Mouse (Mus musculus) bone marrow macrophage, adult 2 months (primary cell): Measurements from ENCODE around the gene Dusp14.

Source experiments
- CTCF ChIP-seq: IDR thresholded peaks from 2 replicates; pipeline ENCODE4 v1.5.1; 2012; ENCODE audit warnings: low read depth, mild to moderate bottlenecking, low read length, moderate library complexity
- POLR2A ChIP-seq: IDR thresholded peaks from 2 replicates; pipeline ENCODE4 v1.6.1; 2012; ENCODE audit warnings: mild to moderate bottlenecking, low read depth, low read length, borderline replicate concordance

DNA sequence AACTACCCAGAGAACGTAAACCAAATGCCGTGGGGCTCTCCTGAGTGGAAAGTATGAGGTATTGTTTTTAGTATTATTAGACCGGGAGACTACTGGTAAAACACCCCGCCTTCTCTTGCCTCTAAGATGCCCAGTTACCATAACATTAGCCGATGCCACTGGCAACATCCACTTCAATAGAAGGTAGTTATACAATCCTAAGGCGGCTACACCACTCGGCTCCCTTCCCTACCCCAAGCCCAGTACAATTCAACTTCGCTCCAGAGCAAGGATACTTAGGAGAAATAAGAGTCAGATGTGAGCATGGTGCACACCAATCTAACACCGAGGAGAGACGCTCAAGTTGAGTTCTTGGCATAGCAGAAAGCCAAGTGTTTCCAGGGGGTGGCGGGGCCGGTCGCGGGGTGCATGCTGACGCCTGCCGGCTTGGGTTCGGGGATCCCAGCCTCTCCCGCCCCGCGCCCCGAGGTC is 1.3 kb downstream of the Dusp14 start:
- no peak for TF ChIP-seq CTCF
- TF ChIP-seq POLR2A: no peak
